Mouse (Mus musculus): ENCODE data around the gene Smdt1. TPM values are rescaled to one million over a fixed set of nuclear protein-coding genes. Genes with fewer than 3 reads are reported as not detected.

The Smdt1 gene
- polyA plus RNA-seq, 1 experiment from 2014 or later, result 284 TPM

GRCm38 (mm10) chr15:82341036-82341501, 2.3 kb downstream of the Smdt1 start:
- Histone ChIP-seq H3K27ac (ENCODE audit: low read length) (peak overlapping the region; percentile 91), H3K4me2 (ENCODE audit: low read depth, low read length) (peak overlapping the region; percentile 67), H3K9ac (ENCODE audit: low read length) (peak overlapping the region; percentile 86), H3K4me3 (replicated peaks; ENCODE audit: low read length) (peak overlapping the region; percentile 58), H3K36me3 (ENCODE audit: control insufficient read depth, insufficient read depth, low read length) (no peaks in the 10 kb centered on the region), H3K4me1 (ENCODE audit: control insufficient read depth, insufficient read depth, low read length) (peaks cover 51% of the 10 kb centered on the region), H3K27me3 (ENCODE audit: control insufficient read depth, insufficient read depth, low read length) (no peaks in the 10 kb centered on the region), H3K9me3 (replicated peaks; ENCODE audit: control insufficient read depth, low read length) (no peaks in the 10 kb centered on the region)
- 2% methylated on average over 40 of the region's 40 CpGs for WGBS
- peak; percentile 6; the same call in 1 of the 2 replicates for ATAC-seq (ENCODE audit: insufficient read depth, low FRiP score)

GRCm38 (mm10) chr15:82341675-82342542, 3.1 kb downstream of the Smdt1 start:
- no peaks in the 10 kb centered on the region for H3K36me3 ChIP-seq (ENCODE audit: control insufficient read depth, insufficient read depth, low read length)
- H3K4me2 ChIP-seq (ENCODE audit: low read depth, low read length), result peak overlapping the region; percentile 67
- peak overlapping the region; percentile 58 for H3K4me3 ChIP-seq (replicated peaks; ENCODE audit: low read length)
- no peak for ATAC-seq (ENCODE audit: insufficient read depth, low FRiP score)
- no peaks in the 10 kb centered on the region for H3K9me3 ChIP-seq (replicated peaks; ENCODE audit: control insufficient read depth, low read length)
- peak overlapping the region; percentile 91 for H3K27ac ChIP-seq (ENCODE audit: low read length)
- 45% methylated on average over 15 of the region's 15 CpGs for WGBS
- no peaks in the 10 kb centered on the region for H3K27me3 ChIP-seq (ENCODE audit: control insufficient read depth, insufficient read depth, low read length)
- H3K9ac ChIP-seq (ENCODE audit: low read length), result peak overlapping the region; percentile 86
- H3K4me1 ChIP-seq (ENCODE audit: control insufficient read depth, insufficient read depth, low read length), result peaks cover 52% of the 10 kb centered on the region

GRCm38 (mm10) chr15:82342543-82342935, 3.8 kb downstream of the Smdt1 start:
- no peaks in the 10 kb centered on the region; the same call in 1 of the 2 replicates for H3K36me3 ChIP-seq (ENCODE audit: control insufficient read depth, insufficient read depth, low read length)
- H3K9me3 ChIP-seq (replicated peaks; ENCODE audit: control insufficient read depth, low read length), result no peaks in the 10 kb centered on the region
- H3K4me2 ChIP-seq (ENCODE audit: low read depth, low read length), result peak overlapping the region; percentile 67
- H3K27ac ChIP-seq (ENCODE audit: low read length), result peak overlapping the region; percentile 91
- 71% methylated on average over 5 of the region's 5 CpGs for WGBS
- H3K27me3 ChIP-seq (ENCODE audit: control insufficient read depth, insufficient read depth, low read length), result no peaks in the 10 kb centered on the region
- peak overlapping the region; percentile 58; the same call in 1 of the 2 replicates for H3K4me3 ChIP-seq (replicated peaks; ENCODE audit: low read length)
- no peak for ATAC-seq (ENCODE audit: insufficient read depth, low FRiP score)
- H3K4me1 ChIP-seq (ENCODE audit: control insufficient read depth, insufficient read depth, low read length), result peaks cover 52% of the 10 kb centered on the region
- peak overlapping the region; percentile 86 for H3K9ac ChIP-seq (ENCODE audit: low read length)

- no peaks in the 10 kb centered on the region for H3K9me3 ChIP-seq (replicated peaks; ENCODE audit: control insufficient read depth, low read length)
- no peak for ATAC-seq (ENCODE audit: insufficient read depth, low FRiP score)
Observed at GRCm38 (mm10) chr15:82343368-82344287, 4.9 kb downstream of the Smdt1 start.

GRCm38 (mm10) chr15:82344971-82345370, 6.2 kb downstream of the Smdt1 start:
- ATAC-seq (ENCODE audit: insufficient read depth, low FRiP score), result no peak
- Histone ChIP-seq H3K4me1 (ENCODE audit: control insufficient read depth, insufficient read depth, low read length) (peaks cover 47% of the 10 kb centered on the region), H3K4me2 (ENCODE audit: low read depth, low read length) (no peak overlapping the region), H3K9ac (ENCODE audit: low read length) (no peak overlapping the region), H3K36me3 (ENCODE audit: control insufficient read depth, insufficient read depth, low read length) (peaks cover 22% of the 10 kb centered on the region), H3K27me3 (ENCODE audit: control insufficient read depth, insufficient read depth, low read length) (no peaks in the 10 kb centered on the region), H3K27ac (ENCODE audit: low read length) (peak overlapping the region; percentile 50), H3K9me3 (replicated peaks; ENCODE audit: control insufficient read depth, low read length) (no peaks in the 10 kb centered on the region), H3K4me3 (replicated peaks; ENCODE audit: low read length) (no peak overlapping the region)
- WGBS, result 79% methylated on average over 6 of the region's 6 CpGs

More at GRCm38 (mm10) chr15:82343368-82344287, 4.9 kb downstream of the Smdt1 start:
- H3K4me3 ChIP-seq (replicated peaks; ENCODE audit: low read length), result no peak overlapping the region
- H3K4me1 ChIP-seq (ENCODE audit: control insufficient read depth, insufficient read depth, low read length), result peaks cover 49% of the 10 kb centered on the region
- WGBS, result 86% methylated on average over 27 of the region's 27 CpGs
- 0 out of 2 replicates have a peak overlapping the region, but pooled peaks have one; percentile 12 for H3K9ac ChIP-seq (ENCODE audit: low read length)
- no peak overlapping the region for H3K4me2 ChIP-seq (ENCODE audit: low read depth, low read length)
- H3K27me3 ChIP-seq (ENCODE audit: control insufficient read depth, insufficient read depth, low read length), result no peaks in the 10 kb centered on the region
- peaks cover 8% of the 10 kb centered on the region for H3K36me3 ChIP-seq (ENCODE audit: control insufficient read depth, insufficient read depth, low read length)
- H3K27ac ChIP-seq (ENCODE audit: low read length), result no peak overlapping the region

GRCm38 (mm10) chr15:82345820-82346470, 7.2 kb downstream of the Smdt1 start:
- H3K4me2 ChIP-seq (ENCODE audit: low read depth, low read length), result peak overlapping the region; percentile 89
- H3K27ac ChIP-seq (ENCODE audit: low read length), result peak overlapping the region; percentile 93
- H3K4me1 ChIP-seq (ENCODE audit: control insufficient read depth, insufficient read depth, low read length), result peaks cover 37% of the 10 kb centered on the region
- H3K4me3 ChIP-seq (replicated peaks; ENCODE audit: low read length), result peak overlapping the region; percentile 79
- H3K36me3 ChIP-seq (ENCODE audit: control insufficient read depth, insufficient read depth, low read length), result peaks cover 27% of the 10 kb centered on the region
- ATAC-seq (ENCODE audit: insufficient read depth, low FRiP score), result peak; percentile 97
- peak overlapping the region; percentile 86 for H3K9ac ChIP-seq (ENCODE audit: low read length)
- H3K27me3 ChIP-seq (ENCODE audit: control insufficient read depth, insufficient read depth, low read length), result no peaks in the 10 kb centered on the region
- under 1% methylated on average over 51 of the region's 51 CpGs for WGBS
- H3K9me3 ChIP-seq (replicated peaks; ENCODE audit: control insufficient read depth, low read length), result no peaks in the 10 kb centered on the region

GRCm38 (mm10) chr15:82346580-82347302, 8.0 kb downstream of the Smdt1 start:
- peaks cover 29% of the 10 kb centered on the region for H3K4me1 ChIP-seq (ENCODE audit: control insufficient read depth, insufficient read depth, low read length)
- H3K36me3 ChIP-seq (ENCODE audit: control insufficient read depth, insufficient read depth, low read length), result peaks cover 27% of the 10 kb centered on the region
- ATAC-seq (ENCODE audit: insufficient read depth, low FRiP score), result no peak
- H3K27me3 ChIP-seq (ENCODE audit: control insufficient read depth, insufficient read depth, low read length), result no peaks in the 10 kb centered on the region
- peak overlapping the region; percentile 73 for H3K9ac ChIP-seq (ENCODE audit: low read length)
- H3K9me3 ChIP-seq (replicated peaks; ENCODE audit: control insufficient read depth, low read length), result no peaks in the 10 kb centered on the region
- H3K4me2 ChIP-seq (ENCODE audit: low read depth, low read length), result peak overlapping the region; percentile 89
- WGBS, result 38% methylated on average over 14 of the region's 14 CpGs
- peak overlapping the region; percentile 79 for H3K4me3 ChIP-seq (replicated peaks; ENCODE audit: low read length)
- H3K27ac ChIP-seq (ENCODE audit: low read length), result peak overlapping the region; percentile 78

GRCm38 (mm10) chr15:82347303-82347676, 8.5 kb downstream of the Smdt1 start:
- 73% methylated on average over 4 of the region's 4 CpGs for WGBS
- peak overlapping the region; percentile 89 for H3K4me2 ChIP-seq (ENCODE audit: low read depth, low read length)
- ATAC-seq (ENCODE audit: insufficient read depth, low FRiP score), result no peak
- H3K27ac ChIP-seq (ENCODE audit: low read length), result peak overlapping the region; percentile 78
- H3K36me3 ChIP-seq (ENCODE audit: control insufficient read depth, insufficient read depth, low read length), result peaks cover 27% of the 10 kb centered on the region
- peak overlapping the region; percentile 79 for H3K4me3 ChIP-seq (replicated peaks; ENCODE audit: low read length)
- H3K9me3 ChIP-seq (replicated peaks; ENCODE audit: control insufficient read depth, low read length), result no peaks in the 10 kb centered on the region
- H3K27me3 ChIP-seq (ENCODE audit: control insufficient read depth, insufficient read depth, low read length), result no peaks in the 10 kb centered on the region
- H3K9ac ChIP-seq (ENCODE audit: low read length), result peak overlapping the region; percentile 73
- peaks cover 28% of the 10 kb centered on the region for H3K4me1 ChIP-seq (ENCODE audit: control insufficient read depth, insufficient read depth, low read length)
